Mouse (Mus musculus) intestine, embryonic 16.5 days (tissue): ENCODE data around the gene H60b. TPM values are rescaled to one million over a fixed set of nuclear protein-coding genes. Genes with fewer than 3 reads are reported as not detected.

ENCODE experiments used
- ATAC-seq: fragments of 200-750 bp; cut with Nextera tagmentation; 2 replicates; pipeline ENCODE4 v1.8.0; 2017; ENCODE audit warnings: moderate TSS enrichment, moderate library complexity
- H3K27ac ChIP-seq: fragments of 300-500 bp; sonication (generic); 2 replicates; pipeline ENCODE4 v1.5.1; 2014; ENCODE audit warnings: mild to moderate bottlenecking, low read length
- H3K27me3 ChIP-seq: fragments of 300-500 bp; sonication (generic); replicated peaks from 2 replicates; pipeline ENCODE4 v1.6.1; 2014; ENCODE audit warnings: low read length, control low read depth, mixed read lengths; ENCODE audit not compliant: control insufficient read depth, insufficient read depth
- H3K36me3 ChIP-seq: fragments of 300-500 bp; sonication (generic); 2 replicates; pipeline ENCODE4 v1.6.1; 2014; ENCODE audit warnings: low read length, control low read depth; ENCODE audit not compliant: control insufficient read depth, insufficient read depth
- H3K4me1 ChIP-seq: fragments of 300-500 bp; sonication (generic); 2 replicates; pipeline ENCODE4 v1.6.1; 2014; ENCODE audit warnings: low read length, control low read depth, mixed read lengths; ENCODE audit not compliant: control insufficient read depth, insufficient read depth
- H3K4me2 ChIP-seq: fragments of 300-500 bp; sonication (generic); 2 replicates; pipeline ENCODE4 v1.6.1; 2014; ENCODE audit warnings: low read depth, low read length, control low read depth
- H3K4me3 ChIP-seq: fragments of 300-500 bp; sonication (generic); 2 replicates; pipeline ENCODE4 v1.5.1; 2014; ENCODE audit warnings: mild to moderate bottlenecking, low read length
- H3K9ac ChIP-seq: fragments of 300-500 bp; sonication (generic); 2 replicates; pipeline ENCODE4 v1.6.1; 2014; ENCODE audit warnings: low read depth, low read length
- H3K9me3 ChIP-seq: fragments of 300-500 bp; sonication (generic); 2 replicates; pipeline ENCODE4 v1.6.1; 2016; ENCODE audit warnings: low read length, control low read depth; ENCODE audit not compliant: control insufficient read depth
- WGBS: fragments of 180-500 bp; shearing (Covaris S2); extraction: QIAGEN DNeasy Blood & Tissue Kit; methylation state at CpG from one replicate; pipeline ENCODE4 v1.1.7; 2014; 5-methylcytosine and 5-hydroxymethylcytosine counted together
- polyA plus RNA-seq: library from polyadenylated mRNA; unstranded; fragments of >200 nt; fragmentation: Nextera tagmentation; extraction: Ambion mirVana; gene quantifications from 2 replicates; pipeline ENCODE4 v1.2.1, GENCODE M21; 2015

H60b gene
- polyA plus RNA-seq, 1 experiment from 2014 or later: 0.29 TPM

DNA sequence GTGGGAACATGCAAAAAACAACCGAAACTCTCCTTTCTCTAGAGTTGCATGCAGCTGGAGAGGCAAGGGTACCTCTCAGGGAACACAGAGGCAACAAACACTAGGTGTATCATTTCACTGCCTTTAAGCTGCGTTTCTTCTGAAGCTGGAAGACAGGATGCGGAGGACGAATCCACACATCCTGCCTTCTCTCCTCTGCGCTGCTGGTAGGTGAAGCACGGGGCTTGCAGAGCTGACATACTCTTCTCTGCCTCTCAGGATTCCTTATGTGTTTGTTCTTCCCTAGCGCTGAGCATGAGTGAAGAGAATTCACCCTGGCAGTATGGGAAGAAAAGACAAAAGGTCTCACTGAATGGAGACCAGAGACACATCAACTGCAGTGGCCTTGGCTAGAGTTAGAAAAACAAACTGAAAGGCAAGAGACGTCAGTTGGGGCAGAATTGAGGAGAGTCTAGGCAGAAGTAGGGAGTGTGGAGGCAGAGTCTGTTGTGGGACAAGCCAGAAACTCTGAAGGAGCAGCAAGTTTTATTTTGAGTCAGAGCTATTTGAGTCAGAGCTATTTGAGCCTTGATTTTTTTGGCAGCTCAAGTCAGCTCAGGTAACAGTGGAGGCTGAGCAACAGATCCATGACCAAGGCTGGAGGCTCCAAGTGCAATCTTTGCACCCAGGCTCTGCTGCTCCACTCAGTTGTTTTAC is 139.5 kb downstream of the H60b start:
- no peak overlapping the region for H3K4me3 ChIP-seq
- WGBS: 54% methylated on average over 8 of the region's 8 CpGs

DNA sequence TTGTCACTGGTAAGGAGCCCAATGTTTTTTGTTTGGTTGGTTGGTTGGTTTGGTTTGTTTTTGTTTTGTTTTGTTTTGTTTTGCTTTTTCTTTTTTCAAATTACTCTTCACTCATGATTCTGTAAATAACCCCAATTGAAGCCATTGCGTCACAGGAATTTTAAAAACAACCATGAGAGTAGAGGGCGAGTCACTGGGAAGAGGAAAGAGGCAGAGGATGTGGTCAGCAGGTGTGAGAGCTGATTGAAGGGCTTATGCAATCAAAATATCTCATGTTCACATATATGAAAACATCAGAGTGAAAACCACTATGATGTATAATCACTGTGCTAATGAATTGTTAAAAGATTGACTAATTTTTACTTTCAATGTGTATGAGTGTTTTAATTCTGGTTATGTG is 140.9 kb downstream of the H60b start:
- no peak for ATAC-seq
- Histone ChIP-seq H3K9ac (no peak overlapping the region), H3K4me1 (no peaks in the 10 kb centered on the region), H3K4me2 (no peak overlapping the region), H3K36me3 (no peaks in the 10 kb centered on the region), H3K9me3 (no peaks in the 10 kb centered on the region), H3K4me3 (no peak overlapping the region), H3K27ac (no peak overlapping the region), H3K27me3 (no peaks in the 10 kb centered on the region)
- 89% methylated on average over 2 of the region's 2 CpGs for WGBS

More for the DNA sequence above, 139.5 kb downstream of the H60b start:
- Histone ChIP-seq H3K9me3 (no peaks in the 10 kb centered on the region), H3K4me2 (no peak overlapping the region), H3K4me1 (no peaks in the 10 kb centered on the region), H3K27ac (no peak overlapping the region), H3K9ac (no peak overlapping the region), H3K36me3 (no peaks in the 10 kb centered on the region), H3K27me3 (no peaks in the 10 kb centered on the region)
- no peak for ATAC-seq

DNA sequence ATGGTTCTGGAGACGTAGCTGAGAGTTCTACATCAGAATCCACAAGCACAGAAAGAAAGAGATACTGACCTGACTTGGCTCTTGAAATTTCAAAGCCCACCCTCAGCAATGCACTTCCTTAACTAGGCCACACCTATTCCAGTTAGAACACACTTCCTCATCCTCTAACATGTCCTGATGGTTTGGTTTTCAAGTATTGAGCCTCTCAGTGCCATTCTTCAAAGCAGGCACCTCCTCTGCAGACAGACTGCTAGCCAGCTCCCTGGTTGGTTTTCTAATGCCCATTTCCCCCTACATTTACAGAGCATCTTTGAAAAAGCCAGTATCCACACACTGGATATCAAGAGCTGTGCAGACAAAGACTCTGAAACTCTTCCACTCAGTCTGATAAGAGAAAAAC is 143.3 kb downstream of the H60b start:
- WGBS: 67% methylated on average over 1 of the region's 1 CpGs
- no peaks in the 10 kb centered on the region for H3K27me3 ChIP-seq
- H3K4me1 ChIP-seq: no peaks in the 10 kb centered on the region
- H3K4me3 ChIP-seq: no peak overlapping the region
- no peak overlapping the region for H3K9ac ChIP-seq
- no peak overlapping the region for H3K4me2 ChIP-seq
- ATAC-seq: no peak
- H3K27ac ChIP-seq: no peak overlapping the region
- no peaks in the 10 kb centered on the region for H3K9me3 ChIP-seq
- H3K36me3 ChIP-seq: no peaks in the 10 kb centered on the region

DNA sequence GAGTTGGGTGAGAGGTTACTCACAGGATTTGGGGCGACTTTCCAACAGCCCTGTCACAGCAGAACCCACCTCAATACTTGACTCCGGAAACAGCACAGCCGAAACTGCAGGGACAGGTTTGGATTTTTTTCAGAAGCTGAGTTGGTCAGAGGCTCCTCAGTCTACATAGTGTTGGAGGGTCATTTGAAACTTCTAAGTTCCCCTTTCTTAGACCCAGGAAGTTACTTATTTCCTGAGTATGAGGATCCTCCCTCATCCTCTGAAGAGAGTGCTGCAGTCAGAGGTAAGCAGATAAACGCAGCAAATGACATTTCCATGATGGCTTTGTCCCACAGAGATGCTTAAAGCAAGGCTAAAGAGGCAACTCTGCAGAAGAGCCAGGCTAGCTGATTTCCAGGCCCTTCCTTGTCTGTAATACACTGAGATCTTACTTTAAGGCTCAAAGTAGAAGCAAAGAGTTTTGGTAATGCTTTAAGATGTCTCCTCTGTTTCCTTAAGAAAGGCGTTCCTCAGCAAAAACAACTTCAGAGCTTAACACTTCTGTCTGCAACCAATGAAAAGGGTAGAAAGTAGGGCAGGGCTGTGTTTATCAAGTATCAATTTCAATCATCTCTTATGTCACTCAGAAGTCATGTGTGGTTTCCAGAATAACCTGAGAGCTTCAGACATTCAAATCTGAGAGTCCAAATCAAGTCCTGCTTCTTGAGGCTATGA is 144.1 kb downstream of the H60b start:
- no peaks in the 10 kb centered on the region for H3K27me3 ChIP-seq
- H3K4me2 ChIP-seq: no peak overlapping the region
- no peak overlapping the region for H3K9ac ChIP-seq
- no peak overlapping the region for H3K4me3 ChIP-seq
- no peak overlapping the region for H3K27ac ChIP-seq
- no peaks in the 10 kb centered on the region for H3K36me3 ChIP-seq
- no peaks in the 10 kb centered on the region for H3K9me3 ChIP-seq
- no peak for ATAC-seq
- H3K4me1 ChIP-seq: no peaks in the 10 kb centered on the region
- WGBS: 81% methylated on average over 5 of the region's 5 CpGs

DNA sequence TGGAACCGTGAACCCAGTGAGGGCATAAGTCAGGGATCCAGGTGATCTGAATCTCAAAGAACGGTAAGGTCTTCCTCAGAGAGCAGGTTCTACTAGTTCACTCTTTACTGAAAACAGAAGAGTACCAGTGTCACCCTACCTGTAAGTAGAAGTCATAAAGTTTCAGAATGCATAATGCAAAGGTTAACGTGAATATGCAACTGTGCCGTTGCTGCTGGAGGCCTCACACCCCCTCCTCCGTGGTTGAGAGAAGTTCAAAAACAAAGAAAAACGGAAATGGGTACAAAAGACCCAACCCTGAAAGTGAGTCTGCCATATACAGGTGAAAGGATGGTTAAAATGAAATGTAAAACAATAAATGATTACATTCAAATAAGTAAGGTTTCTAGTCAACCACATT is 145.3 kb downstream of the H60b start:
- H3K27ac ChIP-seq: no peak overlapping the region
- WGBS: 90% methylated on average over 6 of the region's 6 CpGs
- no peak overlapping the region for H3K4me2 ChIP-seq
- H3K9me3 ChIP-seq: no peaks in the 10 kb centered on the region
- H3K27me3 ChIP-seq: no peaks in the 10 kb centered on the region
- H3K36me3 ChIP-seq: no peaks in the 10 kb centered on the region
- no peaks in the 10 kb centered on the region for H3K4me1 ChIP-seq
- no peak overlapping the region for H3K4me3 ChIP-seq
- ATAC-seq: no peak
- no peak overlapping the region for H3K9ac ChIP-seq

DNA sequence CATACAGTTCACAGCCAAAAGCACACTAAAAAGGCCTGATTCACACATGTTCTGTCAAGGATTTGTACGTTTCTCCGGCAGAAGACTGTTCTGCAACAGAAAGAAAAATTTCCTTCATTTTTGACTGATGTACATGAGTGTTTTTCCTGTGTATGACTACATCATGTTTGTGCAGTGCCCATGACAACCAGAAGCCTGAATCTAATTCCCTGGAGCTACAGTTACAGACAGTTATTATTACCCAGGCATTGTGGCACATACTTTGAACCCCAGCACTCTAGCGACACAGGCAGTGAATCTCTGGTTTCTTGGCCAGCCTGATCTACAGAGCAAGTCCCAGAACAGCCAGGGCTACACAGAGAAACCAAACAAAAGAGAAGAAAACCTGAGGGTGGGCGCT is 147.4 kb downstream of the H60b start:
- no peak overlapping the region for H3K27ac ChIP-seq
- no peaks in the 10 kb centered on the region for H3K4me1 ChIP-seq
- H3K9ac ChIP-seq: no peak overlapping the region
- H3K4me3 ChIP-seq: no peak overlapping the region
- no peaks in the 10 kb centered on the region for H3K27me3 ChIP-seq
- no peak overlapping the region for H3K4me2 ChIP-seq
- no peak for ATAC-seq
- 78% methylated on average over 4 of the region's 4 CpGs for WGBS
- no peaks in the 10 kb centered on the region for H3K9me3 ChIP-seq
- H3K36me3 ChIP-seq: no peaks in the 10 kb centered on the region

DNA sequence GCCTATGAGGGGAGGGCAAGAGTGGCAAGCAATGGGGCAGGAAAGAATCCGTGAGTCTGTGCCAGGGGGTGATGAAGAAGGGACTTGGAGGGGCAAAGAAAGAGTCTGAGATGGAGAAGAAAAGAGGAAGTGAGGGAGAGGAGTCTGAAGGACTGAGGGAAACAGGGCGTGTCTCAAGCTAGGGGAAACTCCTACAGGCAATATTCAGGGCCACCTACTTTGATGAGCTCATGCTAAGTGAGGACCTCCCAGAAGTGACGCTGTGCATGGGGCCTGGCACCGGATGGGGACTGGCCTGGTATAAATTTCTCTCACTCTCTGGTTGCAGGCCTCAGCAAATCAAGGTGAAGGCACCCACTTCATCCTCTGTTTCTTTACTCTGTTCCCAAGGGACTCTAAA is 148.1 kb downstream of the H60b start:
- WGBS: 50% methylated on average over 4 of the region's 4 CpGs
- Histone ChIP-seq H3K27me3 (no peaks in the 10 kb centered on the region), H3K9ac (no peak overlapping the region), H3K4me1 (no peaks in the 10 kb centered on the region), H3K27ac (no peak overlapping the region), H3K36me3 (no peaks in the 10 kb centered on the region), H3K4me2 (no peak overlapping the region), H3K9me3 (no peaks in the 10 kb centered on the region), H3K4me3 (no peak overlapping the region)
- no peak for ATAC-seq

DNA sequence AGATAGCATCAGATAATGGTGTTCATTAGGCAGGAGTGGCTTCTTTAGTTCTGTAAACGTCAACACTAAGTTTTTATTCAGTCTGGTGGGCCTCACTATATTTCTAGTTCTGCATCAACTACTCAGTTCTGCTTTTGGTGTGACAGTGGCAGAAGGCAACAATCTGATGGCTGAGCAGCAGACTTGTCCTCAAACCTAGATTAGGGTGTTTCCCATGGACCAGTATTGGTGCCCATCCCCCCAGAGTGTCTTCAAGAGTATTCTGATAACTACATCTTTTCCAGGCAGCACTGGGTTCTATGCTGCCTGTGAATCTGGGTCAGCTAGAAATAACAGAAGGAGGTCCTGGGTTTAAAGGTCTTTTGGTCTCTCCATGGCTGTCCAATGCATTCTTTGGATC is 149.8 kb downstream of the H60b start:
- ATAC-seq: no peak
- H3K4me3 ChIP-seq: no peak overlapping the region
- no peaks in the 10 kb centered on the region for H3K4me1 ChIP-seq
- H3K36me3 ChIP-seq: no peaks in the 10 kb centered on the region
- no peak overlapping the region for H3K4me2 ChIP-seq
- WGBS: 74% methylated on average over 1 of the region's 1 CpGs
- no peak overlapping the region for H3K9ac ChIP-seq
- H3K27ac ChIP-seq: no peak overlapping the region
- H3K27me3 ChIP-seq: no peaks in the 10 kb centered on the region
- no peaks in the 10 kb centered on the region for H3K9me3 ChIP-seq

DNA sequence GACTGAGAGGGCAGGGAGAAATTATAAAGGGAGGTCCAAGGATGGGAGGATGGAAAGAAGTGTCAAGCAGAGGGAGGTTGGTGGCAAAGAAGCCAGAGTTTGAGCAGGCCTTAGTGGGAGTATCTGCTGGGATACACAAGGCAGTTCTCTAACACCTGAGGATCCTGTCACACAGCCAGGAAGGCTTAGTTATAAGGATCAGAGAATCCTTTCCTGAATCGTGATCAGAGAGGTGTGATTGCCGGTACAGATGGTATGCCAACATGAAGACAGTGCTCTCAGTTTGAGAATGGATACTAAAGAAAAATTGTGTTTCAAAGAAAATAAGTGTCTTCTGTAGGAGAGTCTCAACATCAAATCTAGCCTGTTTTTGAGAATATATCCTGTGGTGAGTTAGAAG is 164.5 kb downstream of the H60b start:
- no peak for ATAC-seq

More for the DNA sequence above, 164.5 kb downstream of the H60b start:
- WGBS: 87% methylated on average over 2 of the region's 2 CpGs
- Histone ChIP-seq H3K9ac (no peak overlapping the region), H3K4me2 (no peak overlapping the region), H3K4me1 (no peaks in the 10 kb centered on the region), H3K36me3 (no peaks in the 10 kb centered on the region), H3K27ac (no peak overlapping the region), H3K27me3 (no peaks in the 10 kb centered on the region), H3K9me3 (no peaks in the 10 kb centered on the region), H3K4me3 (no peak overlapping the region)
